Mouse (Mus musculus) gastrocnemius, adult 18-20 months (tissue): Measurements from ENCODE around the gene Kat2a. TPM values are rescaled to one million over a fixed set of nuclear protein-coding genes. Genes with fewer than 3 reads are reported as not detected.
A peak's percentile ranks its signal among the peaks of the same experiment; 100 is the strongest.

Source experiments
- DNase-seq: peaks from one replicate; pipeline ENCODE4 v3.0.0; 2021; ENCODE audit warnings: low spot score
- long read RNA-seq, 2 experiments: library from polyadenylated mRNA; stranded (forward); transcript quantifications; one replicate each; pipeline ENCODE4 v2.0.0; 2021
- total RNA-seq, 2 experiments: library from RNA; stranded (reverse); gene quantifications; 2 replicates each; pipeline ENCODE4 v1.2.3; 2021

Kat2a gene
- 10 to 100 TPM; 10.1 to 11.1 TPM for total RNA-seq
- long read RNA-seq, experiment 1, transcript Kat2a-201 (18 exons, 3,043 nt), result major isoform, 9 of 19 reads
- long read RNA-seq, experiment 1, partial matches to known transcripts, result 3 of 19 reads
- long read RNA-seq, experiment 1, other reads (novel, unspliced or antisense), result 3 of 19 reads
- long read RNA-seq, experiment 2, transcript Kat2a-201 (18 exons, 3,043 nt), result major isoform, 7 of 16 reads
- long read RNA-seq, experiment 2, partial matches to known transcripts, result 4 of 16 reads
- long read RNA-seq, experiment 2, other reads (novel, unspliced or antisense), result 3 of 16 reads

DNA sequence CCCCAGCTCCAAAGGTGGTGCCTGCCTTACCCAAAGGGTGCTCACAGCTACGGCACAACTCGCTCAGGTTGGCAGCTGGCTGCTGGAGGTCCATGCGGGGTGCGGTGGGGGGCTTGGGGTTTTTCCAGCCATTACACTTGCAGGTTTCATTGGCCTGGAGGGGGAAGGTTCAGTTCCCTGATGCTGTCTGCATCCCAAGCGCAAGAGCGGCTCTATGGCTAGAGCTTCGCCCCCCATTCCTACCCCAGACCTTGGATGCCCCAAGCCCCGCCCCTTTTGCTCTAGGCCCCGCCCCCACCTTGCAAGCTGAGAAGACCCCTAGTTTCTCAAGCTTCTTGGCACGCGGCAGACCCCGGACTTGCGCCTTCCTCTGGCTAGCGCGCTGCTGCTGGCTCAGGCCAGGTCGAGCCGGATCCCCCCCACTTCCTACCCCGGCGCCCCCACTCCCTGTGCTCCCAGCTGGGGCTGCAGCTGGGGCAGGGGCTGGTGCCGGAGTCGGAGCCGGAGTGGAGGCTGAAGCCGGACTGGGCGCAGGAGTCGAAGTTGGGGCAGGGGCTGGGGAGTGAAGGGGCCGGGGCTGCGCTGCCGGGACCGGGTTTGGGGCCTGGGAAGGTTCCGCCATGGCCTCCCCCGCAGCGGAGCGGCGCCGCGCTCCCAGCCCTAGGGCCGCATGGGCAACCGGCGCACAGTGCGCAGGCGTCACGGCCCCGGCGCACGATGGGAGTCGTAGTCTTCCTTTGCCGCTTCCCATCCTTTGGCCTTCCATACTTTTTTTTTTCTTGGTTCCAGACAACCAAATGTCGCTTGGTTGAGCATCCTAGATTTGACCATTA lies at the start of gene Kat2a:
Gene Kat2a (minus strand): TSS at position 683 of the 833 bp plus-strand sequence.
- DNase-seq, result peak; percentile 76

- DNase-seq, result peak; percentile 91
Measured at GRCm38 (mm10) chr11:100761547-100762045, 49.3 kb upstream of the Kat2a start.

GRCm38 (mm10) chr11:100759611-100760233 lies 47.5 kb upstream of the Kat2a start, which contains the start of gene Kcnh4:
Kcnh4 (minus strand) TSS chr11:100759942.
- DNase-seq, result no peak

DNA sequence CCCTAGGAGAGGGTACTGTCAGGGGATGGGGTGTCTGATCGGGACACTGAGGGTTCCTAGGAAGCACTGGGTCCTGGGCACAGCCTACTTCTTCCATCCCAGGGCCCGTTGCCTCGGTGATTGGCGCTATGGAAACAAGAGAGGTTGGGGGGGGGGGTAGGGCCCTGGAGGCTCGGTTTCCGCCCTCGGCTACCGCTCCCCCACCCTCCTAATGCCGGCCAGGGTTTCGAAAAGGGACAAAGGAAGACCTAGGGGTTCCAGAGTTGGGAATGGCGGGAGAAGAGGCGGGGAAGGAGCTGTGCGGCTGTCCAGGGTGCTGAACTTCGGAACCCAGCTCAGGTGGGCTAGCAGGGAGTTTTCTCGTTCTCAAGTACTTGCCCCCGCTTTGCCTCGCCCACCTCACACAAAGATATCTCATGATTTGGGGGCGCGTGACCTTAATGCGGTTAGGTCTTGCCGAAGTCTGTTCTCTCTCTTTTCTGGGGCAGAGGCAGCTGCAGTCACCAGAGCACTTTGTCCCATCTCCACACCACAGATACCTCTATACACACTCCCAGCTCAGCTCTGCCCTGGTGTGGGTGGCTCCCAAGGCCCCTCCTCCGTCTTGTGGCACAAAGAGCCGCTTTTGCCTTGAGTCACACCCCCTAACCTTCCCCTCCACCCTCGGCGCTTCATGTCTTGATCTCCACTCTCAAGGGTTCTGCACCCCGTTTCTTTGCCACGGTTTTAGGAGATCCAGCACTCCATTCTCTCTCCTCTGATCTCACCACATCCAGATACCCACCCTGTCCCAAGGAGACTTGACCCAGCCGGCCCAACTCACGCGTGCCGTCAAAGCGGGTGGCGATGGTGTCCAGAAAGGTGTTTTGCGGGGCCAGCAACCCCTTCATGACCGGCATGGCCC lies 46.7 kb upstream of the Kat2a start:
- DNase-seq, result no peak

GRCm38 (mm10) chr11:100757566-100757965 lies 45.3 kb upstream of the Kat2a start:
- no peak for DNase-seq

DNA sequence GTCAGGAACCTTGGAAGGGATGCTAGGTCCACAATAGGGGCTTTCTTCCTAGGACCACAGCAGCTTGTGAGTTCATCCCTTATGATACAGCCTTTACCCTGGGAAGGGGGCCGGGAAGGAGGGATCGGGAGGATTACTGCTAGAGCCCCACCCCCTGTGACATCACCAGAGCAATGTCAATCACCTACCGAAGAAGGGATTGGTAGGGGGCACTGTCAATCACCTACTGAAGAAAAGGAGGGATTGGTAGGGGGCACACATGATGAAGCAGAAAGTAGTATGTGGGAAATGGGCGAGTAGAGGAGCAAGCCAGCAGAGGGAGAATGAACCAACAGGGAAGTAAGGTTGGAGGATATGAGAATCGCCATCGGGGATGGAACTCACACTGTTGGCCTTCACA lies 44.2 kb upstream of the Kat2a start:
- DNase-seq, result no peak

DNA sequence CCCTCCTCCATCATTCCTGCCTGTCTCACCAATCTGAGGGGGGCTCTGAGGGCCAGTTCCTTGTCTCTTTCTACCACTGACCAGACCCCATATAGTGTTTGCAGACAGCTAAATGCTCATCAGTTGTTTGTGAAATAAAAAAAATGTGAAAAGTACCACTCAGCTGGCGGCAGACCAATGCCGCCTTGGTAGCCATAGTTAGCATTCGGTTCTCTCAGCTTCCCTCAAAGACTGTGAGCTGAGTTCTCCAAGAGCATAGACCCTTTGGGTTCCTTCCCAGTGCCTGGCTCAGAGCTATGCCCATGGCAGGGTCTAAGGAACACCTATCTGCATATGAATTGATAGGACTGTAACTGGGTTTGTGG lies 42.4 kb upstream of the Kat2a start:
- DNase-seq, result no peak

- DNase-seq, result no peak
Measured at GRCm38 (mm10) chr11:100754021-100754692, 41.9 kb upstream of the Kat2a start.

GRCm38 (mm10) chr11:100752294-100752693 lies 40.0 kb upstream of the Kat2a start:
- DNase-seq, result no peak

DNA sequence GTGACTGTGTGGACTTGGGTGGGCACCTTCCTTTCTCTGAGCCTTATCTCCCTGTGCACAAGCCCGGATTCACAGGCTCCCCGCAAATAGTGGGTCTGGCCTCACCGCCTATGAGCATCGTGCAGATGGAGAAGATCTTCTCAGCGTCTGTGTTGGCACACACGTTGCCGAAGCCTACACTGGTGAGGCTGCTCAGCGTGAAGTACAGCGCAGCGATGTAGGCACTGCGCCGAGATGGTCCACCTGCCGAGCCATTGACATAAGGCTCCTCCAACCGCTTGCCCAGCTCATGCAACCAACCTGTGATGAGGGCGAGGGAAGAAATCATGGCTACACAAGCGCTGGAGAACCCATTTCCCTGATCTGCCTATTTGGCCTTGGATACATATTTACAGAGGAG lies 37.9 kb upstream of the Kat2a start:
- DNase-seq, result no peak

DNA sequence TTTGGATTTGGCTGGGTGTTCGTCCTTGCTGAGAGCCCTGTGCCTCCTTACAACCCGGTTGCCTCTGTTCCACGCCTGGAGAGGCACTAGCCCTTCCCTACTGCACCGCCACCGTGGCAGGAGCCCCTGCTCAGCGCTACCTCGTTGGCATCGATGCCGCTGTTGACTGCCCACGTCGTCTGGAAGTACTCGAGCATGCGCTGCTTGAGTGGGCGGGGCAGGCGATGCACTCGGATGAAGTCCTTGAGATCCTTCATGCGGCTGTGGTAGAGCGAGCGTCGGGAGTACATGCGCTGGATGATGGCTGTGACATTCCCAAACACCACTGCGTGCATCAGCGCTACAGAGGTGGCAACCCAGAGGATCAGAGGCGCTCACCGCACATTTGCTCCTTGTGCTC lies 37.2 kb upstream of the Kat2a start:
- no peak for DNase-seq

DNA sequence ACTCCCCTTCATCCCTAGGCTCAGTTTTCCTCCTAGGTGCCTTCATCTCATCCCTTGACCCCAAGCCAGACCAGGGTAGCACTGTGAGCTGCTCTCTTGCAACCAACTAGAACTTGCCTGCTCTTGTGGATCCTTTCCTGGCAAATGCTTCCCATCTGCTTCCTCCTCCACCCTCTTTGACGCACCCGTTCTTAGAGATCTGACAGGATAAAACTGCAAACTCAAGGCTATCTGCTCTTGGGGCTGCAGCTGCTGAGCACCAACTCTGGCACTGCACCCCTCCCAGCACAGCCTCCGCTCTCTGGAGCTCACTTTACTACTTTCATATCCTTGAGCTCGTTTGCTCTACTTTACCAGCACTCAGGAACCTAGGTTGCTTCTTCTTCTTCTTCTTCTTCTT lies 36.4 kb upstream of the Kat2a start:
- DNase-seq, result no peak

GRCm38 (mm10) chr11:100747114-100747513 lies 34.8 kb upstream of the Kat2a start:
- DNase-seq, result no peak

DNA sequence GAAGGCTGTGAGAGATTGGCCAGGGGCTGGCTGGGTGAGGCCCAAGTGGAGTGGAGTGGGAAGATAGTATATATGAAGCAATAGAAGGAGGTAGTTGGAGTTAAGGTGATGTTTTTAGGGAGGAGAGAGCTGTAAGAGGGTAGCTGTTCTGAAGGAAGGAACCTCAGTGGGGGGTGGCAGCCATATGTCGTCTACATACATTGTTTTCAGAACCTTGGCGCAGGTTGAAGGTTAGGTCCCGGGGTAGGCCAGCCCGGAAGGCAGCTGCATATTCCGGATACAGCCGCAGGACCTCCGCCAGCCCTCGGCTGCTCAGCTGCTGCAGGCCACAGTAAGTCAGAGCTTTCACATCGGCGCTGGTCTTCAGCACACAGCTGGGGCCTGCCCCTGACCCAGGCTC lies 34.3 kb upstream of the Kat2a start:
- no peak for DNase-seq

GRCm38 (mm10) chr11:100745085-100745484 lies 32.8 kb upstream of the Kat2a start:
- DNase-seq, result peak; percentile 48

GRCm38 (mm10) chr11:100741348-100741747 lies 29.1 kb upstream of the Kat2a start:
- DNase-seq, result peak; percentile 63

DNA sequence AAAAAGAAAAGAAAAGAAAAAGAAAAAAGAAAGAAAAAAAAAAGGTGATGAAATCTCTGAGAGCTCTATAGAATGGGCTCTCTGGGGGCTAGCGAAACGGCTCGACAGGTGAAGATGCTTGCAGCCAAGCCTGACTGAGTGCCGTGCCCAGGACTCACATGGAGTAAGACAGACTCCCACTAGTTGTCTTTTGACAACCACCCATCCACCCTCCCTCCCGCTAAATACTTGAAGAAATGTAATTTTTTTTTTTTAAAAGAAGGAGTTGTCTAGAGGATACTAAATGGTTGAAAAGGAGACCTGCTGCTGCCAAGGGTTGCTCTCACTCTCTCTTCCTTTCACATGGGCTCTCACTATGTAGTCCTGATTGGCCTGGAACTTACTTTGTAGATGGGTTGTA lies 26.5 kb upstream of the Kat2a start:
- DNase-seq, result no peak

DNA sequence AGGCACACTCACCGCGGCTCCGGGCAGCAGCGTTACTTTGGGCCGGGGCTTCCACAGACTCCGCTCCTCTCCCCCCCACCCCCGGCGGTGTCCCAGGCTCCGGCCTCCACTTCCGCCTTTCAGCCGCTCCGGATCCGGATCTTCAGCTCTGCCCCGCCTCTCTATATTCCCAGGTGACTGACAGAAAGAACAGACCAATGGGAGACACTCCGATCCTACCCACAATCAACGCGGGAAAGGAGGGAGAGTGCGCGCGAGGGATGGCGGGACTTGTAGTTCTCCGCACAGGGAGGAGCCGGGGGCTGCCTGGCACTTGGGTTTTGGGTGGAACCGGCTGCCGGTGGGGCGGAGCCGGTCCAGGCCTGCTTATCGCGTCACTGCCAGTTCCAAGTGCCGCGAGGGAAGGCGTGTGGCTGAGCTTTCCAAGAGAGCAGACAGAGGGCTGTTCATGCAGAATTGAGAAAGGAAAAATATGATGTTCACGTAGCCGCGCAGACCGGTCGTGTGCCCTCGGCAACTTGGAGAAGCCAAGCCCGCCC lies 25.9 kb upstream of the Kat2a start, which contains the start of gene Rab5c:
Gene Rab5c (minus strand): TSS at position 150 of the 539 bp plus-strand sequence.
- DNase-seq, result peak; percentile 99

DNA sequence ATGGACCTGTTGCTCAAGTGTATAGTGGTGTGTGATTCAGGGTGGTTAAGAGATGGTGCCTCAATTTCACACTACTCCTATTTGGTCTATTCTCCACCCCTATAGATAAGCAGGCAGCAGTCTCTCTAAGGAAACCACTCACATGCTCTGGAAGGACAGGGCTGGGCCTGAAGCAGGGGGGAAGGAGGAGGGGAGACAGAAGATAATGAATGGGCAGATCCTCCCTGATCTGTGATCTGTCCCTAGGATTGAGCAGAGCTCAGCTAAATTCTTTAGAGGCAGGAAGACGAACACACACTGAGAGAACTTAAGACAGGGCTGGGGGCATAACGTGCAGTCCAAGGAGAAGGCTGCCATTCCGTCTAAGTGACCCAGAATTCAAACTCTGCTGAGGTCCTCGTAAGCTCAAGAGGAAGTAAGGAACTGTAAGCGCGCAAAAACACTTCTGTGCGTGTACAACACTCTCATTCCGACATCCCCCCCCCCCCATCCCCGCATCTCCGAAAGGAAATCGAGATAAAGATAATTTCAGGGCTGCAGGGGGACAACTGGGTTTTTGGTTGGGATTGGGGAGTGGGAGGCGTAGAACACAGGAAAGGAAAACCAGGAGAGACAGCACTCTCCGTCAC lies 25.0 kb upstream of the Kat2a start:
- no peak for DNase-seq

GRCm38 (mm10) chr11:100736746-100737080 lies 24.4 kb upstream of the Kat2a start:
- DNase-seq, result no peak
